Mouse (Mus musculus): Measurements from ENCODE around the gene Chrnd. TPM values are rescaled to one million over a fixed set of nuclear protein-coding genes. Genes with fewer than 3 reads are reported as not detected.

The Chrnd gene
- polyA plus RNA-seq, 1 experiment = not detected

GRCm38 (mm10) chr1:87186261-87187036, 4.0 kb upstream of the Chrnd start:
- 4% methylated on average over 54 of the region's 54 CpGs for WGBS
- H3K4me3 ChIP-seq (replicated peaks; ENCODE audit: control insufficient read depth, low read depth, low read length) = peak overlapping the region; percentile 50
- TF ChIP-seq POLR2A (IDR thresholded peaks at IDR 0.05; ENCODE audit: borderline replicate concordance, control insufficient read depth, low read depth, low read length) (no peak), CTCF (IDR thresholded peaks at IDR 0.05; ENCODE audit: control insufficient read depth, insufficient read depth, low read length) (no peak)

GRCm38 (mm10) chr1:87187037-87187355, 3.4 kb upstream of the Chrnd start:
- Histone ChIP-seq H3K4me1 (ENCODE audit: control insufficient read depth, insufficient read depth, low read length) (no peaks in the 10 kb centered on the region), H3K4me3 (replicated peaks; ENCODE audit: control insufficient read depth, low read depth, low read length) (peak overlapping the region; percentile 50), H3K27ac (ENCODE audit: control insufficient read depth, insufficient read depth, low read depth, low read length, poor library complexity) (no peak overlapping the region)
- no peak for TF ChIP-seq POLR2A (IDR thresholded peaks at IDR 0.05; ENCODE audit: borderline replicate concordance, control insufficient read depth, low read depth, low read length)
- peak; percentile 70 for TF ChIP-seq CTCF (IDR thresholded peaks at IDR 0.05; ENCODE audit: control insufficient read depth, insufficient read depth, low read length)
- WGBS = under 1% methylated on average over 15 of the region's 15 CpGs

More at GRCm38 (mm10) chr1:87186261-87187036, 4.0 kb upstream of the Chrnd start:
- no peak overlapping the region for H3K27ac ChIP-seq (ENCODE audit: control insufficient read depth, insufficient read depth, low read depth, low read length, poor library complexity)
- no peaks in the 10 kb centered on the region for H3K4me1 ChIP-seq (ENCODE audit: control insufficient read depth, insufficient read depth, low read length)

DNA sequence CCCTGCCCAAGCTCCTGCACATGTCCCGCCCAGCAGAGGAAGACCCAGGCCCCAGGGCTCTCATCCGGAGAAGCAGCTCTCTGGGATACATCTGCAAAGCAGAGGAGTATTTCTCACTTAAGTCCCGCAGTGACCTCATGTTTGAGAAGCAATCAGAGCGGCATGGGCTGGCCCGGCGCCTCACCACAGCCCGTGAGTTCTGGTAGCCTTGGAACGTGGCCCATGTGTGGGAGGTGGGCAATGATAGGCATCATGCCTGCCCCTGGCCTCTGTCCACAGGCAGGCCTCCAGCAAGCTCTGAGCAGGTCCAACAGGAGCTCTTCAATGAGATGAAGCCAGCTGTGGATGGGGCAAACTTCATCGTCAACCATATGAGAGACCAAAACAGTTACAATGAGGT, 6.9 kb downstream of the Chrnd start:
- Histone ChIP-seq H3K27ac (ENCODE audit: control insufficient read depth, insufficient read depth, low read depth, low read length, poor library complexity) (no peak overlapping the region), H3K4me3 (replicated peaks; ENCODE audit: control insufficient read depth, low read depth, low read length) (no peak overlapping the region), H3K4me1 (ENCODE audit: control insufficient read depth, insufficient read depth, low read length) (no peaks in the 10 kb centered on the region)
- TF ChIP-seq POLR2A (IDR thresholded peaks at IDR 0.05; ENCODE audit: borderline replicate concordance, control insufficient read depth, low read depth, low read length) (no peak), CTCF (IDR thresholded peaks at IDR 0.05; ENCODE audit: control insufficient read depth, insufficient read depth, low read length) (no peak)
- 78% methylated on average over 9 of the region's 9 CpGs for WGBS

GRCm38 (mm10) chr1:87198119-87199065, 8.0 kb downstream of the Chrnd start:
- H3K27ac ChIP-seq (ENCODE audit: control insufficient read depth, insufficient read depth, low read depth, low read length, poor library complexity) = no peak overlapping the region
- H3K4me1 ChIP-seq (ENCODE audit: control insufficient read depth, insufficient read depth, low read length) = no peaks in the 10 kb centered on the region
- TF ChIP-seq CTCF (IDR thresholded peaks at IDR 0.05; ENCODE audit: control insufficient read depth, insufficient read depth, low read length) (no peak), POLR2A (IDR thresholded peaks at IDR 0.05; ENCODE audit: borderline replicate concordance, control insufficient read depth, low read depth, low read length) (no peak)
- no peak overlapping the region for H3K4me3 ChIP-seq (replicated peaks; ENCODE audit: control insufficient read depth, low read depth, low read length)
- 77% methylated on average over 12 of the region's 12 CpGs for WGBS

- H3K4me3 ChIP-seq (replicated peaks; ENCODE audit: control insufficient read depth, low read depth, low read length) = no peak overlapping the region
- TF ChIP-seq CTCF (IDR thresholded peaks at IDR 0.05; ENCODE audit: control insufficient read depth, insufficient read depth, low read length) (no peak), POLR2A (IDR thresholded peaks at IDR 0.05; ENCODE audit: borderline replicate concordance, control insufficient read depth, low read depth, low read length) (no peak)
- H3K4me1 ChIP-seq (ENCODE audit: control insufficient read depth, insufficient read depth, low read length) = no peaks in the 10 kb centered on the region
- H3K27ac ChIP-seq (ENCODE audit: control insufficient read depth, insufficient read depth, low read depth, low read length, poor library complexity) = no peak overlapping the region
- 38% methylated on average over 2 of the region's 2 CpGs for WGBS
Observed at GRCm38 (mm10) chr1:87200811-87201210, 10.4 kb downstream of the Chrnd start.

- WGBS = 51% methylated on average over 1 of the region's 1 CpGs
Observed at GRCm38 (mm10) chr1:87201848-87202247, 11.4 kb downstream of the Chrnd start.

GRCm38 (mm10) chr1:87203779-87204178, 13.4 kb downstream of the Chrnd start:
- no peak overlapping the region for H3K4me3 ChIP-seq (replicated peaks; ENCODE audit: control insufficient read depth, low read depth, low read length)
- WGBS = 65% methylated on average over 5 of the region's 5 CpGs
- H3K27ac ChIP-seq (ENCODE audit: control insufficient read depth, insufficient read depth, low read depth, low read length, poor library complexity) = no peak overlapping the region
- no peak for TF ChIP-seq CTCF (IDR thresholded peaks at IDR 0.05; ENCODE audit: control insufficient read depth, insufficient read depth, low read length)
- TF ChIP-seq POLR2A (IDR thresholded peaks at IDR 0.05; ENCODE audit: borderline replicate concordance, control insufficient read depth, low read depth, low read length) = no peak
- H3K4me1 ChIP-seq (ENCODE audit: control insufficient read depth, insufficient read depth, low read length) = no peaks in the 10 kb centered on the region

More at GRCm38 (mm10) chr1:87201848-87202247, 11.4 kb downstream of the Chrnd start:
- no peaks in the 10 kb centered on the region for H3K4me1 ChIP-seq (ENCODE audit: control insufficient read depth, insufficient read depth, low read length)
- no peak for TF ChIP-seq CTCF (IDR thresholded peaks at IDR 0.05; ENCODE audit: control insufficient read depth, insufficient read depth, low read length)
- TF ChIP-seq POLR2A (IDR thresholded peaks at IDR 0.05; ENCODE audit: borderline replicate concordance, control insufficient read depth, low read depth, low read length) = no peak
- no peak overlapping the region for H3K4me3 ChIP-seq (replicated peaks; ENCODE audit: control insufficient read depth, low read depth, low read length)
- no peak overlapping the region for H3K27ac ChIP-seq (ENCODE audit: control insufficient read depth, insufficient read depth, low read depth, low read length, poor library complexity)

DNA sequence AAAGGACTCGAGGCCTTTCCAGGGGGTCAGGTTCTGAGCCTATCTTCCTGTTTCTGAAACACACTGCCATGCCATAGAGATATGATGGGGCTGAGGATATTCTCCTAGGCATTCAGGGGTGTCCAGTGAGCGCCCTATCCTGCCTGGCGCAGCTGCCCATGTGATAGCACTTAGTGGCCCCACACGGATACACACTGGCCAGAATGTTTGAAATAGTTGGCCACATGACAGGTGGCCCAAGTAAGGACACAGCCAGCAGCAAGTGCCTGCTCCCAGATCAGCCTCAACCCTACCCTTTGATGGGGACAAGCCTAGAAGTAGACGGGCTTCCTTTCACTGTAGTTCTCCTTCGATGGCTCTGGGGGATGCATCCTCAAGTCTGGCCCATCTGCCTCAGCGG, 14.1 kb downstream of the Chrnd start, which contains the start of gene Chrng:
TSS of gene Chrng (plus strand) at position 193 of the 400 bp plus-strand sequence.
- H3K4me1 ChIP-seq (ENCODE audit: control insufficient read depth, insufficient read depth, low read length) = no peaks in the 10 kb centered on the region
- no peak within 1 kb of the TSS for H3K27ac ChIP-seq (ENCODE audit: control insufficient read depth, insufficient read depth, low read depth, low read length, poor library complexity)
- TF ChIP-seq POLR2A (IDR thresholded peaks at IDR 0.05; ENCODE audit: borderline replicate concordance, control insufficient read depth, low read depth, low read length) (no peak), CTCF (IDR thresholded peaks at IDR 0.05; ENCODE audit: control insufficient read depth, insufficient read depth, low read length) (no peak)
- 73% methylated on average over 7 of the region's 7 CpGs for WGBS
- no peak within 1 kb of the TSS for H3K4me3 ChIP-seq (replicated peaks; ENCODE audit: control insufficient read depth, low read depth, low read length)

Data from bone marrow, adult 2 months (tissue).